Mouse (Mus musculus): ENCODE measurements around the gene Ptprg.

Gene Ptprg

GRCm38 (mm10) chr14:11620314-11620713 is 67.0 kb downstream of the Ptprg start:
- DNase-seq = no peak

- no peak for DNase-seq
Observed at GRCm38 (mm10) chr14:11620962-11621568, 67.7 kb downstream of the Ptprg start.

- DNase-seq = no peak
Observed at GRCm38 (mm10) chr14:11623576-11623975, 70.2 kb downstream of the Ptprg start.

GRCm38 (mm10) chr14:11630736-11631135 is 77.4 kb downstream of the Ptprg start:
- DNase-seq = no peak

GRCm38 (mm10) chr14:11631505-11631904 is 78.2 kb downstream of the Ptprg start:
- no peak for DNase-seq

- no peak for DNase-seq
Observed at GRCm38 (mm10) chr14:11637673-11638072, 84.3 kb downstream of the Ptprg start.

GRCm38 (mm10) chr14:11639366-11639765 is 86.0 kb downstream of the Ptprg start:
- DNase-seq = no peak

GRCm38 (mm10) chr14:11640372-11640771 is 87.0 kb downstream of the Ptprg start:
- no peak for DNase-seq

- no peak for DNase-seq
Observed at GRCm38 (mm10) chr14:11640996-11641395, 87.7 kb downstream of the Ptprg start.

GRCm38 (mm10) chr14:11642977-11643376 is 89.6 kb downstream of the Ptprg start:
- DNase-seq = no peak

- DNase-seq = no peak
Observed at GRCm38 (mm10) chr14:11657374-11657773, 104.0 kb downstream of the Ptprg start.

GRCm38 (mm10) chr14:11663661-11664215 is 110.4 kb downstream of the Ptprg start:
- no peak for DNase-seq

GRCm38 (mm10) chr14:11664302-11664701 is 111.0 kb downstream of the Ptprg start:
- no peak for DNase-seq

GRCm38 (mm10) chr14:11665046-11665445 is 111.7 kb downstream of the Ptprg start:
- no peak for DNase-seq

GRCm38 (mm10) chr14:11667762-11668161 is 114.4 kb downstream of the Ptprg start:
- no peak for DNase-seq

- no peak for DNase-seq
Observed at GRCm38 (mm10) chr14:11670847-11671246, 117.5 kb downstream of the Ptprg start.

- DNase-seq = no peak
Observed at GRCm38 (mm10) chr14:11672981-11673547, 119.7 kb downstream of the Ptprg start.

GRCm38 (mm10) chr14:11678201-11678600 is 124.9 kb downstream of the Ptprg start:
- DNase-seq = no peak

- DNase-seq = no peak
Observed at GRCm38 (mm10) chr14:11679741-11680140, 126.4 kb downstream of the Ptprg start.

- no peak for DNase-seq
Observed at GRCm38 (mm10) chr14:11680621-11681020, 127.3 kb downstream of the Ptprg start.

GRCm38 (mm10) chr14:11682441-11682840 is 129.1 kb downstream of the Ptprg start:
- no peak for DNase-seq

- no peak for DNase-seq
Observed at GRCm38 (mm10) chr14:11683386-11684081, 130.2 kb downstream of the Ptprg start.

GRCm38 (mm10) chr14:11684104-11684503 is 130.8 kb downstream of the Ptprg start:
- DNase-seq = no peak

- DNase-seq = no peak
Observed at GRCm38 (mm10) chr14:11687541-11687940, 134.2 kb downstream of the Ptprg start.
